In genomic region chr17:40855065-40855464, GRCm38 (mm10) we compare ENCODE assay signal across 25 mouse cellular contexts. TPM values are rescaled to one million over a fixed set of nuclear protein-coding genes. Genes with fewer than 3 reads are reported as not detected.
"Had no signal": no experiment of that assay in that cellular context is flagged by ENCODE, and none has a peak within 500 bp of the region (broad histone marks: within the 10 kb centered on the region; RNA-seq: fewer than 3 reads in every experiment).

No protein-coding gene starts in this region.

- H3K9ac ChIP-seq: liver, embryonic 13.5 days; lung, embryonic 14.5 days had no signal

- ATAC-seq: lung, postnatal 0 days had no signal

- H3K4me1 ChIP-seq: liver, embryonic 13.5 days; megakaryocyte, embryonic 14.5 days had no signal

- H3K27ac ChIP-seq: liver, embryonic 13.5 days; macrophage had no signal

- H3K9me3 ChIP-seq: liver, embryonic 13.5 days; megakaryocyte, embryonic 14.5 days had no signal

- H3K4me3 ChIP-seq: liver, embryonic 13.5 days; megakaryocyte, embryonic 14.5 days had no signal

- H3K4me2 ChIP-seq: liver, embryonic 13.5 days; lung, embryonic 14.5 days; midbrain, embryonic 11.5 days had no signal

- DNase-seq: kidney, adult 2 months; kidney, postnatal 14 days; kidney, postnatal 4 days; liver, embryonic 13.5 days; lung, embryonic 14.5 days; midbrain, embryonic 14.5 days; thymus, postnatal 25 days had no signal

- H3K36me3 ChIP-seq: liver, embryonic 13.5 days had no signal

- H3K27me3 ChIP-seq: liver, embryonic 13.5 days; megakaryocyte, embryonic 14.5 days had no signal

RNA-seq across cellular contexts. Expression of gene 9130008F23Rik, which starts 25.3 kb away (rescaled TPM):
- total RNA-seq: layer of hippocampus, adult 18-20 months; left cerebral cortex, postnatal 25 days had no signal

RNA-seq across cellular contexts. Expression of gene Rhag, which starts 44.1 kb away (rescaled TPM):
- total RNA-seq: layer of hippocampus, adult 18-20 months; layer of hippocampus, postnatal 14 days; left cerebral cortex, postnatal 25 days; liver, adult 2 months; midbrain, postnatal 0 days had no signal
- polyA plus RNA-seq: kidney, adult 2 months; liver, adult 2 months; macrophage; midbrain, postnatal 0 days; small intestine, adult 2 months had no signal

RNA-seq across cellular contexts. Expression of gene Crisp2, which starts 48.3 kb away (rescaled TPM):
- total RNA-seq: layer of hippocampus, adult 18-20 months; layer of hippocampus, postnatal 14 days; left cerebral cortex, postnatal 25 days; midbrain, postnatal 0 days had no signal
- polyA plus RNA-seq: kidney, embryonic 14.5 days; limb, embryonic 11.5 days; liver, adult 2 months; lung, embryonic 14.5 days; macrophage; midbrain, embryonic 11.5 days; midbrain, embryonic 14.5 days; midbrain, postnatal 0 days; neural tube, embryonic 11.5 days; neural tube, embryonic 14.5 days; small intestine, adult 2 months; spleen, adult 2 months; stomach, embryonic 16.5 days; thymus, postnatal 0 days had no signal

RNA-seq across cellular contexts. Expression of gene Glyatl3, which starts 59.1 kb away (rescaled TPM):
- total RNA-seq: layer of hippocampus, adult 18-20 months; layer of hippocampus, postnatal 14 days; left cerebral cortex, postnatal 25 days; liver, adult 2 months; midbrain, postnatal 0 days had no signal
- polyA plus RNA-seq: kidney, adult 2 months; kidney, embryonic 14.5 days; limb, embryonic 11.5 days; liver, adult 2 months; liver, embryonic 13.5 days; liver, embryonic 16.5 days; lung, embryonic 14.5 days; lung, postnatal 0 days; macrophage; midbrain, embryonic 11.5 days; midbrain, embryonic 14.5 days; midbrain, postnatal 0 days; neural tube, embryonic 11.5 days; neural tube, embryonic 14.5 days; small intestine, adult 2 months; spleen, adult 2 months; stomach, embryonic 16.5 days; thymus, postnatal 0 days had no signal
